Mouse (Mus musculus) lung, adult 2 months (tissue): ENCODE data around the gene Wif1.

Experiments used
- CTCF ChIP-seq: fragments of 200-500 bp; IDR thresholded peaks from 2 replicates; pipeline ENCODE4 v1.5.1; 2011; ENCODE audit warnings: mild to moderate bottlenecking, low read length, control low read depth; ENCODE audit not compliant: insufficient read depth
- POLR2A ChIP-seq: fragments of 200-500 bp; IDR thresholded peaks from 2 replicates; pipeline ENCODE4 v1.6.1; 2011; ENCODE audit warnings: low read depth, mild to moderate bottlenecking, control low read depth, low read length, borderline replicate concordance; ENCODE audit errors: extremely low read depth

GRCm38 (mm10) chr10:121088679-121089078 is 54.9 kb downstream of the Wif1 start:
- TF ChIP-seq CTCF = no peak
- TF ChIP-seq POLR2A = no peak
